Mouse (Mus musculus): ENCODE data around the gene Bach2.

DNA sequence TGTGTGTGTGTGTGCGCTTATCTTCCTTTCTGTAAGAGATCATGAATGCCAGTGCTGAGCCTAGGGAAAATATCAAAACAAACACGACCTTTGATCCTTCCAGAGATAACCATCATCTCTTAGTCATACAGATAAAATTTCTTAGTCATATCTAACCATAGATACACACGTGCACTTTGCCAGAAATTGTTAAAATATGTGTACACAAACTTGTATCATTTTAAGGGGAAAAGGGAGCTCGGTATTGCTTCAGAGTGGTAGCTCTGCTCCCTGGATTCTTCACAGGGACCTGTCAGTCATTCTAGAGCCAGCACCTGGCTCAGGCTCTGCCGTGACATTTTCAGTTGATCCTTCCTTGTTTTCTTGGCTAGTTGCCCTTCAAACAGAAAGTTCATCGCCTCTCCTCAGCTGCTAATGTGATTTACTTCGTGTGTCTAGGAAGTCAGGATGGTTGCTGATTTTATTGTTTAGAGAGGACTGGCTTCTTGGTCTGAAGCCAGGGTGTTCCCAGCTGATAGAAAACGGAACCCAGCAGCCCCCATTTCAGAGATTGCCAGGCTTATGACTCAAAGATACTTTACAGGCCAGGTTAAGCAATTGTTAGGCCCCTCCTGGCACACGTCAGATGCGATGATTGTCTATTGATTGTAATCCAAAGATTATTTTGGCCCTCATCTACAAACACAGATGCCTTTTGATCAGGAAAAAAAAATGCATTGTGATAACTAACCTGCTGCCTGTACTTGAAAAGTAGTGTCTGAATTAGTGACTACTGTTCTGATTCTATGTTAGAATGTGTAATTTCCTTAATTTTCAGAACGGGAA is 49.6 kb downstream of the Bach2 start:
- TF ChIP-seq CTCF (IDR thresholded peaks at IDR 0.05; ENCODE audit: low read depth) (no peak), EP300 (IDR thresholded peaks at IDR 0.05; ENCODE audit: low read depth) (no peak)
